Mouse (Mus musculus): ENCODE results near the gene Vmn1r13. TPM values are rescaled to one million over a fixed set of nuclear protein-coding genes. Genes with fewer than 3 reads are reported as not detected.
"Not testable (repeated sequence)": the region's sequence is repeated elsewhere in the genome, so short reads cannot be mapped to it uniquely, and the experiment has no call there.

The Vmn1r13 gene
- not detected for total RNA-seq (2021)

GRCm38 (mm10) chr6:57202990-57203389 lies at the start of gene Vmn1r13:
Gene Vmn1r13, plus strand, starts transcription at chr6:57203290.
- intact Hi-C loops (cut with DNase I); DNase-seq: not testable (repeated sequence)

- intact Hi-C loops (cut with DNase I), result no loop called here
- no peak for DNase-seq
These were observed 46.5 kb upstream of the Vmn1r13 start, which contains the start of gene Vmn1r12 for GRCm38 (mm10) chr6:57156619-57157018. Gene Vmn1r12, plus strand, starts transcription at chr6:57156919.

- DNase-seq; intact Hi-C loops (cut with DNase I): not testable (repeated sequence)
These were observed 13.1 kb upstream of the Vmn1r13 start for GRCm38 (mm10) chr6:57190016-57190415.

GRCm38 (mm10) chr6:57231386-57231785 lies 28.3 kb downstream of the Vmn1r13 start, which contains the start of gene Vmn1r14:
Gene Vmn1r14, plus strand, starts transcription at chr6:57231686.
- intact Hi-C loops (cut with DNase I), result no loop called here

GRCm38 (mm10) chr6:57257652-57258051 lies 54.6 kb downstream of the Vmn1r13 start, which contains the start of gene Vmn1r15:
Gene Vmn1r15, plus strand, starts transcription at chr6:57257952.
- DNase-seq, result no peak
- intact Hi-C loops (cut with DNase I), result no loop called here

More at GRCm38 (mm10) chr6:57231386-57231785, 28.3 kb downstream of the Vmn1r13 start, which contains the start of gene Vmn1r14:
- DNase-seq, result no peak

- intact Hi-C loops (cut with DNase I), result no loop called here
- DNase-seq, result no peak
These were observed 57.9 kb downstream of the Vmn1r13 start for GRCm38 (mm10) chr6:57260990-57261389.

Other genes with a start within 250 kb of the Vmn1r13 start
- gene Vmn1r5, start 233.0 kb upstream of the Vmn1r13 start, total RNA-seq (2021), result not detected
- not detected for gene Vmn1r6, start 206.0 kb upstream of the Vmn1r13 start, total RNA-seq (2021)
- gene Vmn1r7, start 178.0 kb upstream of the Vmn1r13 start, total RNA-seq (2021), result not detected
- gene Vmn1r8, start 171.0 kb upstream of the Vmn1r13 start, total RNA-seq (2021), result not detected
- gene Vmn1r9, start 136.5 kb upstream of the Vmn1r13 start, total RNA-seq (2021), result not detected
- not detected for gene Vmn1r10, start 93.8 kb upstream of the Vmn1r13 start, total RNA-seq (2021)
- not detected for gene Vmn1r11, start 69.8 kb upstream of the Vmn1r13 start, total RNA-seq (2021)
- not detected for gene Vmn1r12, start 46.4 kb upstream of the Vmn1r13 start, total RNA-seq (2021)
- gene Vmn1r14, start 28.4 kb downstream of the Vmn1r13 start, total RNA-seq (2021), result not detected
- not detected for gene Vmn1r15, start 54.7 kb downstream of the Vmn1r13 start, total RNA-seq (2021)
- gene Vmn1r16, start 126.2 kb downstream of the Vmn1r13 start, total RNA-seq (2021), result not detected
- gene Vmn1r17, start 160.4 kb downstream of the Vmn1r13 start, total RNA-seq (2021), result not detected
- not detected for gene Vmn1r18, start 192.5 kb downstream of the Vmn1r13 start, total RNA-seq (2021)
- not detected for gene Vmn1r19, start 200.5 kb downstream of the Vmn1r13 start, total RNA-seq (2021)
- not detected for gene Vmn1r20, start 225.6 kb downstream of the Vmn1r13 start, total RNA-seq (2021)

Measured in heart, postnatal 36 days (tissue).